Mouse (Mus musculus) lung, adult 2 months (tissue): ENCODE measurements around the gene Arhgef2.

Experiments
- CTCF ChIP-seq: fragments of 200-500 bp; IDR thresholded peaks from 2 replicates; pipeline ENCODE4 v1.5.1; 2011; ENCODE audit warnings: mild to moderate bottlenecking, low read length, control low read depth; ENCODE audit not compliant: insufficient read depth
- POLR2A ChIP-seq: fragments of 200-500 bp; IDR thresholded peaks from 2 replicates; pipeline ENCODE4 v1.6.1; 2011; ENCODE audit warnings: low read depth, mild to moderate bottlenecking, control low read depth, low read length, borderline replicate concordance; ENCODE audit errors: extremely low read depth

DNA sequence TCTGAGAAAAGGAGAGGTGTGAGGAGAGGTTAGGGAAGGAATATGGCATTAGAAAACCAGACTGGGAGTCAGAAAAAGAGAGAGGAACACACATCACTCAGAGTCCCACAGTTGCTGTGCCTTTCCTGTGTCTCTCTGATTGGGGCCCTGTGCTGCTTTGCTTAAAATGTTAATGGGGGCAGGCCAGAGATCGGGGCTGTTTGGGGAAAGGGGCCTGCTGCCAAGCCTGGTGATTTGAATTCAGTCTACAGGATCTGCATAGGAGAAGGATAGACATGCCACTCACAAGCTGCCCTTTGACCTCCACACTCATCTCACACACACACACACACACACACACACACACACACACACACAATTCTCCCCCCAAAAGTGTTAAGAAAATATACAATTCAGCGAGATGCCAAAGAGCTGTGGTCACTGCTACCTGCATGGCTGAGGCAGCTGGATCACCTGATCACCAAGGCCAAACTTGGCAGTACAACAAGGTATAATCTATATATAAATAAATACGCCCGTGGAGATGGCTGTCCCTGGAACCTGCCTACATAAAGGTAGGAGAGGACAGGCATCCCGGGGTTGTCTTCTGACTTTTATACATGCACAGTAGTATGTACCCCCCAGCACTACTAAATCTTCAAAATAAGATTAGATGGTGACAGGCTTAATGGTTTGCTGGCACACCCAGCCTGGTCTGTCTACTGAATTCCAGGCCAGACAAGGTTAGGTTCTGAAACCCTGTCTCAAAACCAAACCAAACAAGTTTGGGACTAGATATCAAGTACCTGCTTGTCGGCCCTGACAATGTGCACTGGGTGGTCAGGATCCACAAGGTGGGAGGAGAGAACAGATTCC lies 48.0 kb downstream of the Arhgef2 start:
- TF ChIP-seq CTCF (no peak), POLR2A (no peak)
